Mouse (Mus musculus): Measurements from ENCODE around the gene Otulin. TPM values are rescaled to one million over a fixed set of nuclear protein-coding genes. Genes with fewer than 3 reads are reported as not detected.

Otulin gene
- total RNA-seq, 2 experiments from 2014 or later: 22.8 to 28.6 TPM

- no peak for DNase-seq (ENCODE audit: extremely low spot score in 1 of 2, low spot score in 2 of 2)
Measured at GRCm38 (mm10) chr15:27623286-27623685, 7.2 kb downstream of the Otulin start.

DNA sequence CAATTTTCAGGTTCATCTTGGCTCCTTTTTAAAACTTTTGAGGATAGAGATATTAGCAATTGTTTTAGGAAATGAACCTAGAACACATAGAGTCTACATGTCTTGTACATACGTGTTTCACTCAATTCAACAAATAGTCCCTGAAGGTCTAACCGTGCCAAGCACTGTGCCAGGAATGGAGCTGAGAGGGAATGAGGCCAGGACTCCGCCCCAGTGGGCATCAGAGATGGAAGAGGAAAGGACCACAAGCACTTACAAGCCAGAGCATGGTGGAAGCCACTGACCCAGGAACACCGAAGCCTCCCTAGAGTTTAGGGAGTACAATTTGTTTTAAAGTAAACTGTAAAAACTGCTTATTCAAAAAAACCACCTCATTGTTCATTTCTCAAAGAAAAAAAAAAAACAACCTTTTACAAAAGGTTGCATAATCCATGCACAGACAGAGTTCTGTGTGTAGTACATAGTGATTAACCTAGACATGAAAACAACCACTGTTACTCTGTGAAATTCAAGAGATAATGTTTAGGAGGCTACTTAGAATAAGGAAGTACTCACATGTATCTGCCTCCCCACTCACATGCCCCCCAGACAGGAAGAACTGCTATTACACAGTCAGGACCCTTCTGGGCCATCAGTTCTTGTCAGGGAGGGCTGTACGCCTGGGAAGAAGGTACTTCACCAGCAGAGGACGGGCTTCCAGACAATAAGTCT is 9.9 kb downstream of the Otulin start:
- DNase-seq (ENCODE audit: extremely low spot score in 1 of 2, low spot score in 2 of 2): no peak
- intact Hi-C loops (cut with DNase I): no loop called here

More at GRCm38 (mm10) chr15:27623286-27623685, 7.2 kb downstream of the Otulin start:
- intact Hi-C loops (cut with DNase I): no loop called here

DNA sequence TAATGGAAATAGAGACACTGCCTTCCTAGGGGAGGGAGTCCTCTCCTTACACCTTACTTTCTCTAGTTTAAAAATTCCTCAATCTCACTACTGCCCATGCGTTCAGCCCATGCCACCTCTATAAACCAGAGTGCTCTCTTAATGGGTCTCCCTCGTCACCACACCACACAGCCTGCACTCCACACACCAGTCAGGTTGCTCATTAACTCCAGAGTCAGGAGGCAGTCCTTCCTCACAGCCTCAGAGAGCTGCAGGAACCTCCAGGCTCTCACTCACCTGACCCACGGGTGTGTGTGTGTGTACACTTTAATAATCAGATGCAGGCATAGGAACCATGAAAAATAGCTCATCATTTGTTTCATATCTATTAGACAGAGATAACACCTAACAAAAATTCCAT is 10.8 kb downstream of the Otulin start:
- DNase-seq (ENCODE audit: extremely low spot score in 1 of 2, low spot score in 2 of 2): no peak
- intact Hi-C loops (cut with DNase I): no loop called here

DNA sequence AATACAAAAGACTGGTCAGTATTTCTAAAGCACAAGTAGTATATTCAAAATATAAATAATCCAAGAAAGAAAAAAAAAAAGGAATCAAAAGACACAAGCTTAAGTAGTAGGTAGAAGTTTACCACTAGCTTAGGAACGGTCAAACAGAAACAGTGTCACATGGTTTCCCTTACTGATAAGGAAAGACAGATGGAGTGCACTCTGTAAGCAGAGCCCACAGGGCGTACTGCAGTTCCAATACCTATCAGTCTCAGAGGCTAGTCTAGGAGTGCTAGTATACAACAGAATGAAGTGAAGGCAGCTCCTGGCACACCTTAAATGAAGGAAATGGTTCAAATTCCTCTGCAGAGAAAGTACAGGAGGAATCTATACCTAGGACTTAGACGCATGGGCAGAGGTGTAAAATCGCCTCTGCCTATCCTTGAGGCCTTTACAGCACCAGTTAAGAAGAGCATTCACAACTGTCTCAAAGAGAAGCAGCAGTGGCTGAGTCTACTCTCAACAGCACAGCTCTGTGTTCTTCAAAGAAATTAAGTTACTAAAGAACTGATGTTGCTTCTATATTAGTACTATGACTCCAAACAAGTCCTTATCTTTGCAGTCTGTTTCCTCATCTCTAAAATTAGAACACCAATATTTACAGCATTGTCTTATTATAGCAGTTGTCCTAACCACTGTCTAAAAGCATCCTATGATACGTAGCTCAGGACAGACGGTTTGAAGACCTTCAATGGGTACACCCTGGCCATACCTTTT is 11.5 kb downstream of the Otulin start:
- intact Hi-C loops (cut with DNase I): no loop called here
- no peak for DNase-seq (ENCODE audit: extremely low spot score in 1 of 2, low spot score in 2 of 2)

- DNase-seq (ENCODE audit: extremely low spot score in 1 of 2, low spot score in 2 of 2): no peak
- intact Hi-C loops (cut with DNase I): no loop called here
Measured at GRCm38 (mm10) chr15:27617227-27617626, 13.3 kb downstream of the Otulin start.

- intact Hi-C loops (cut with DNase I): no loop called here
- DNase-seq (ENCODE audit: extremely low spot score in 1 of 2, low spot score in 2 of 2): no peak
Measured at GRCm38 (mm10) chr15:27616159-27616558, 14.3 kb downstream of the Otulin start.

GRCm38 (mm10) chr15:27613255-27613654 is 17.2 kb downstream of the Otulin start:
- no peak for DNase-seq (ENCODE audit: extremely low spot score in 1 of 2, low spot score in 2 of 2)
- intact Hi-C loops (cut with DNase I): loop anchor here (5.0 kb wide), 2 partner anchors 146 to 296 kb away; partner anchors contain the start of gene Ank

DNA sequence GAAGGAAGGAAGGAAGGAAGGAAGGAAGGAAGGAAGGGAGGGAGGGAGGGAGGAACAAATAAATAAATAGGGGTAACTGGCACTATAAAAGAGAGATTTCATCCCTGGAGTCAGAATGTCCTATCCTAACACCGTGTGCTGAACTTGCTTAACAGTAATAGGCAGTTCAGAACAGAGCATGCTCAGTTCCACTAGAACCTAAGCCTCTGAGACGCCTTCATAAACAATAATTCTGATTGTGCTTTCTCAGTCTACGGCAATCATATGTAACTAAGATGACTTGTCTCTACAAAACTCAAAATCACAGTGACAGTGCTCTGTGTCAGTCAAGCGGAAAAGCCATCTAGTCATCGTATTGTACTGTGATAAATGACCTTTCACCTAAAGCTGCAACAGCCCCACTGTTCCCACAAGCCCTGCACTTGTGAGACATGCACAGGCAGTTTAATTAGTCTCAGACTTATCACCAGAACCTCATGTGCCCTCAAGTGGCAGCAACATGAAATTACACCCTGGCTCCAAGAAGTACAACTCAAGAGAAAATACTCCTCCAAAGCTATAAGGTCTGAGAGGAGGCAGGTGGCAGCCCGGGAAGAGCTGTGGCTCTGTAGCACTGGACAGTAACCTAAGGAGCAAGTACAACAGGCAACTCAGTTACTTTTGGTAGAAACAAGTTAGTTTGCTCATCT is 17.8 kb downstream of the Otulin start:
- intact Hi-C loops (cut with DNase I): loop anchor here (5.0 kb wide), 2 partner anchors 145 to 295 kb away; partner anchors contain the start of gene Ank
- DNase-seq (ENCODE audit: extremely low spot score in 1 of 2, low spot score in 2 of 2): peak; percentile 62 to 73

- DNase-seq (ENCODE audit: extremely low spot score in 1 of 2, low spot score in 2 of 2): no peak
- intact Hi-C loops (cut with DNase I): no loop called here
Measured at GRCm38 (mm10) chr15:27609554-27609953, 20.9 kb downstream of the Otulin start.

GRCm38 (mm10) chr15:27605252-27605651 is 25.2 kb downstream of the Otulin start:
- DNase-seq (ENCODE audit: extremely low spot score in 1 of 2, low spot score in 2 of 2): no peak
- intact Hi-C loops (cut with DNase I): no loop called here

DNA sequence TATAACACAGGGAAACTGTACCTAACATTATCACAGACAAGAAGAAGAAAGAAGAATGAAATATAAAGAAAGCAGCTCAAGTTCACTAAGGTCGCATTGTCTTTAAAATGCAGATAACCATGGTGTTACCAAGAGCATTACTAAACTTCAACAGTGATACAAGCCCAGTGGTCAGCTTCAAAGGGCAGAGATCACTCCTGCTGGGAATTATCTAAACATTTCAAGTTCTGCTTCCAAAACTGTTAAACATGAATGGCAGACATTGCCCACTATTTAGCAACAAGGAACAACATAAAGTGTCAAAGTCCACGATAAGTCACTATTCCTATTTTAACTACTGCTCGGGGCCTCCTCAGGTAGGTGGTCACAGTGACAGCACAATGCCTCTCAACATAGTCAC is 25.9 kb downstream of the Otulin start:
- no peak for DNase-seq (ENCODE audit: extremely low spot score in 1 of 2, low spot score in 2 of 2)
- intact Hi-C loops (cut with DNase I): no loop called here

DNA sequence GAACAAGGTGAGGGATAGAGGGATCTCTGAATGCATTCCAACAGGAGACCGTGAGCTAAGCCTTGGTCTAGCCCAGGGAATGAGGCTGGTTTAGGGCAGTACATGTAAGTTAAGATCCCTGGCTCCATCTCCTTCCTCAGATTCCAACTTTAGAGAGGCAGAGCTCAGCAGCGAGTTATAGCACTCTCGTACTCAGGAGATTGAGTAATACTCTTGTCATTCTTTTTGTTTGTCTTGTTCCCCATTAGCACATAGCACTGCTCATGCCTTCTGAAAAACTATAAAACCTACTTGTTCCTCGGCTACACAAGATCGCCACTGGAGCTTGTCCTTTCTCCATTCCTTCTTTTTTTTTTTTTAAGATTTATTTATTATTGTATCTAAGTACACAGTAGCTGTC is 30.0 kb downstream of the Otulin start:
- DNase-seq (ENCODE audit: extremely low spot score in 1 of 2, low spot score in 2 of 2): no peak
- intact Hi-C loops (cut with DNase I): no loop called here

DNA sequence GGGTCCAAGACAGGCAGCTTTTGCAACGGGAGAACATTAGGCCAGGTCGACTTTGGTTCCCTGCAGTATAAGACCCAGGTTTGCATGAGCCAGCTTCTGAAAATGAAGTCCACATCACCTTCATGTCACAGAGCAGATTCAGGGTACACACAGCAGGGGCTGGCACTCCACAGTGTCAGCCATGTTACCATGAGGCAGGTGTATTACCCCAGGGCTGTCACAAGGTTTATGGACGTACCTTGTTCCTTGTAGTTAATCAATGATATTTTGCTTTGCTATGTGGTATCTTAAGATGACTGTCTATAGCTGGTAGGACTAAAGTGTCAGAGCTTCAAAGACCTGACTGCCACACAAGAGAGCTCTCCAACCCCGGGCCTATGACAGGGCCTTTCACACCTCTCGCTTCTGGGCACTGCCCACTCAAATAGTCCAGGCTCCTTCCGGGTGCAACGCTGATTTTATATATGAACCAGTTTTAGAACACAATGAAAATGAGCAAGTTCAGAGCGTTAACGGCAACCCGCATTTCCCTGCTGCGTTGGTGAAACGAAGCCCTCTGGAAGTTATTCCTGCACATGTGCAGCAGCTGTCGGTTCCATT is 31.6 kb downstream of the Otulin start:
- intact Hi-C loops (cut with DNase I): no loop called here
- DNase-seq (ENCODE audit: extremely low spot score in 1 of 2, low spot score in 2 of 2): no peak

DNA sequence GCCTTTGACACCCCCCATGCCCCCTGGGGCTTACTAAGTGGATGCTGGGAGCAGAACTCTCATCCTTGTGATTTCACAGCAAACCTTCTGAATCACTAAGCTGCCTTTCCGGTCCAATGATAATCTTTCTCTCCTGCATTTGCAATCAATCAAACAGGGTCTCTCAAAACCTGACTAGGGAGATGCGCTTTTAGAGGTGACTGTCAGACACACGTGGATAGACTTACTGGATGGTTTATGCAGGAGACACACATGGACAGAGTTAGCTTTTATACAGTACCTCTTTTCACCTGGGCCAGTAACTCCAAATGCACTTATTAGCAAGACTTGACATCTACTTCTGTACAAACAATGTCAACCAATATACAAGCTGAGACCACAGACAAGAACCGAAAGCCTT is 33.0 kb downstream of the Otulin start:
- intact Hi-C loops (cut with DNase I): no loop called here
- no peak for DNase-seq (ENCODE audit: extremely low spot score in 1 of 2, low spot score in 2 of 2)

DNA sequence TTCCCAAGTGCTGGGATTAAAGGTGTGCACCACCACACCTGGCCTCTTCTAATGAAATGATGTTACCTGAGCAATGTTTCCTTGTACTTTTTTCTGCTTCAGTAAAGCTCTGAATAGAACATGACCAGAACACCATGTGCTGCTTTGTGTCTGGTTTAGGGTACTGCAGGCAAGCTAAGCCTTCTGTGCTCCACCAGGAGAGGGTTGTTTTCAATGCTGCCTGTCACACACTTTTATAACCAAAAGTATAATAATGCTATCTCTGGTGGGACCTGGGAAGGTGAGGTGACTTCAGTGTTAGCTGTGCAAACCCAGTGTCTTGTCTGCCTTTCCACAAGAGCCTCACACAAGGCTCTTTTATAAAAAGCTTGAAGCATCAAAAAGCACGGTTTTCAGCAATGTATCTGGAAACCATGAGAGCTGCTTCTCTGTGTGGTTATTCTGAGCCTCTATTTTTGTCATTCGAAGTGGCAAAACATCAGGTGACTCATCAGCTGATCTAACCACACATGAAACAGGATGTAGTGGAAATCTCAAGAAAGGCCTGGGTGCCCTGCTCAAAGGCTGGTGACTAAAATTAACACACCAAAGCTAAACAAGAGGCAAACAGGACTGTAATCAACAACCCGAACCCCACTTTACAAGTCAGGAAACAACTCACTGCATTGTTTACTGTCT is 33.9 kb downstream of the Otulin start:
- intact Hi-C loops (cut with DNase I): no loop called here
- no peak for DNase-seq (ENCODE audit: extremely low spot score in 1 of 2, low spot score in 2 of 2)

- no peak for DNase-seq (ENCODE audit: extremely low spot score in 1 of 2, low spot score in 2 of 2)
- intact Hi-C loops (cut with DNase I): no loop called here
Measured at GRCm38 (mm10) chr15:27595560-27595959, 34.9 kb downstream of the Otulin start.

DNA sequence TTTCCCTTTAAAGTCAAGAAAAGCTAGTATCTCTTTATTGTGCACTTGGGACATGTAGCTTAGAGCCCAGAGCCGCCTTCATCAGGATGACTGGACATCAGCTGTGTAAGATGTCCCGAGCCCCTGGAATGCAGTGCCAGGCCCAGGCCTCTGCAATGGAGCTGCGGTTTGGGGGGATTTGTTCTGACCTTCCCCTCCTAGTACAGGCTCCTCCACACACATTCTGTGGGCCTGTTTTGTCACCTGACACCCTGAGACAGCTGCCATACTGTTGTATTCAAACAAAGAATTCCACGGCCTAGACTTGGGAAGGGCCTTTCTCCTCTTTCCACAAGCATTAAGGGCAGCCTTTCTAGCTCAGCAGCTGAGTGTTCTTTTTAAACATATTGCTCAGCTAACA is 35.5 kb downstream of the Otulin start:
- no peak for DNase-seq (ENCODE audit: extremely low spot score in 1 of 2, low spot score in 2 of 2)
- intact Hi-C loops (cut with DNase I): no loop called here

DNA sequence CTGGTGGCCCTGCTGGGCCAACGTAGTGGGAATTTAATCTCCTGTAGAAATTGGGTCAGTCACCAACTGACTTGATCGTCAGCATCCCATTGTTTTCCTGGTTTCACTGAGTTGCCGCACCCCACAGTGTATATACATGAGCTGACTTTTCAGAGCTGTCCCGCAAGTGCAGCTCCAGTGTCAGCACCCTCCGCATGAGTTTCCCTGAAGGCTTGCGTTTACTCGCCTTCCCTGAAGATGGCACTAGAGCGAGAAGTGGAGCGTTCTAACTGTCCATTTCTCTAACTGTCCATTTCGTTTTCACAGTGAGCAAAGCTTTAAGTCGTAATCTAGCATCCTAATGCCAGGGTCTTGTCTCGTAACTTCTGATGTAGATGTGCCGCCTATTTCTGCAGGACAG is 36.8 kb downstream of the Otulin start:
- intact Hi-C loops (cut with DNase I): no loop called here
- no peak for DNase-seq (ENCODE audit: extremely low spot score in 1 of 2, low spot score in 2 of 2)

All from left cerebral cortex, postnatal 10 days (tissue).